Mouse (Mus musculus): ENCODE data around the gene Fcamr. TPM values are rescaled to one million over a fixed set of nuclear protein-coding genes. Genes with fewer than 3 reads are reported as not detected.

Fcamr gene
- polyA plus RNA-seq, 1 experiment from 2014 or later: 0.67 TPM

GRCm38 (mm10) chr1:130832230-130833149 lies 31.8 kb downstream of the Fcamr start:
- no peaks in the 10 kb centered on the region for H3K9me3 ChIP-seq (replicated peaks)
- H3K4me2 ChIP-seq (replicated peaks): no peak overlapping the region
- 73% methylated on average over 5 of the region's 5 CpGs for WGBS
- no peak overlapping the region for H3K9ac ChIP-seq
- H3K36me3 ChIP-seq: no peaks in the 10 kb centered on the region
- ATAC-seq (ENCODE audit: insufficient number of reproducible peaks, low FRiP score, low TSS enrichment, low read depth): no peak
- H3K27ac ChIP-seq (replicated peaks): no peak overlapping the region
- no peaks in the 10 kb centered on the region for H3K27me3 ChIP-seq
- no peaks in the 10 kb centered on the region for H3K4me1 ChIP-seq
- no peak overlapping the region for H3K4me3 ChIP-seq (replicated peaks)

GRCm38 (mm10) chr1:130835161-130835936 lies 34.6 kb downstream of the Fcamr start:
- Histone ChIP-seq H3K27ac (replicated peaks) (no peak overlapping the region), H3K27me3 (no peaks in the 10 kb centered on the region), H3K9me3 (replicated peaks) (no peaks in the 10 kb centered on the region), H3K9ac (no peak overlapping the region), H3K4me3 (replicated peaks) (no peak overlapping the region), H3K36me3 (no peaks in the 10 kb centered on the region), H3K4me2 (replicated peaks) (no peak overlapping the region), H3K4me1 (no peaks in the 10 kb centered on the region)
- no peak for ATAC-seq (ENCODE audit: insufficient number of reproducible peaks, low FRiP score, low TSS enrichment, low read depth)
- WGBS: 83% methylated on average over 6 of the region's 6 CpGs

- ATAC-seq (ENCODE audit: insufficient number of reproducible peaks, low FRiP score, low TSS enrichment, low read depth): no peak
- H3K9me3 ChIP-seq (replicated peaks): no peaks in the 10 kb centered on the region
- WGBS: 49% methylated on average over 6 of the region's 6 CpGs
These were observed 37.6 kb downstream of the Fcamr start for GRCm38 (mm10) chr1:130838288-130838687.

GRCm38 (mm10) chr1:130840599-130841379 lies 40.1 kb downstream of the Fcamr start:
- no peak overlapping the region for H3K4me3 ChIP-seq (replicated peaks)
- no peak for ATAC-seq (ENCODE audit: insufficient number of reproducible peaks, low FRiP score, low TSS enrichment, low read depth)
- no peaks in the 10 kb centered on the region for H3K4me1 ChIP-seq
- no peaks in the 10 kb centered on the region for H3K9me3 ChIP-seq (replicated peaks)
- no peak overlapping the region for H3K9ac ChIP-seq
- no peak overlapping the region for H3K27ac ChIP-seq (replicated peaks)
- 80% methylated on average over 8 of the region's 8 CpGs for WGBS
- H3K4me2 ChIP-seq (replicated peaks): no peak overlapping the region
- no peaks in the 10 kb centered on the region for H3K27me3 ChIP-seq
- H3K36me3 ChIP-seq: no peaks in the 10 kb centered on the region

More at GRCm38 (mm10) chr1:130838288-130838687, 37.6 kb downstream of the Fcamr start:
- Histone ChIP-seq H3K36me3 (no peaks in the 10 kb centered on the region), H3K4me1 (no peaks in the 10 kb centered on the region), H3K4me2 (replicated peaks) (no peak overlapping the region), H3K27ac (replicated peaks) (no peak overlapping the region), H3K4me3 (replicated peaks) (no peak overlapping the region), H3K9ac (no peak overlapping the region), H3K27me3 (no peaks in the 10 kb centered on the region)

- no peaks in the 10 kb centered on the region for H3K4me1 ChIP-seq
- no peak overlapping the region for H3K4me2 ChIP-seq (replicated peaks)
- no peak overlapping the region for H3K9ac ChIP-seq
- H3K4me3 ChIP-seq (replicated peaks): no peak overlapping the region
- H3K27me3 ChIP-seq: no peaks in the 10 kb centered on the region
- no peak overlapping the region for H3K27ac ChIP-seq (replicated peaks)
- H3K9me3 ChIP-seq (replicated peaks): no peaks in the 10 kb centered on the region
- no peak for ATAC-seq (ENCODE audit: insufficient number of reproducible peaks, low FRiP score, low TSS enrichment, low read depth)
- WGBS: 85% methylated on average over 7 of the region's 7 CpGs
- no peaks in the 10 kb centered on the region for H3K36me3 ChIP-seq
These were observed 40.9 kb downstream of the Fcamr start for GRCm38 (mm10) chr1:130841621-130842020.

GRCm38 (mm10) chr1:130844516-130844915 lies 43.8 kb downstream of the Fcamr start:
- H3K4me2 ChIP-seq (replicated peaks): no peak overlapping the region
- H3K4me3 ChIP-seq (replicated peaks): no peak overlapping the region
- H3K4me1 ChIP-seq: no peaks in the 10 kb centered on the region
- H3K36me3 ChIP-seq: no peaks in the 10 kb centered on the region
- no peak for ATAC-seq (ENCODE audit: insufficient number of reproducible peaks, low FRiP score, low TSS enrichment, low read depth)
- WGBS: 88% methylated on average over 7 of the region's 7 CpGs
- H3K27me3 ChIP-seq: no peaks in the 10 kb centered on the region
- no peaks in the 10 kb centered on the region for H3K9me3 ChIP-seq (replicated peaks)
- no peak overlapping the region for H3K27ac ChIP-seq (replicated peaks)
- no peak overlapping the region for H3K9ac ChIP-seq

GRCm38 (mm10) chr1:130849530-130850214 lies 49.0 kb downstream of the Fcamr start:
- Histone ChIP-seq H3K27ac (replicated peaks) (no peak overlapping the region), H3K4me3 (replicated peaks) (no peak overlapping the region), H3K36me3 (no peaks in the 10 kb centered on the region), H3K4me1 (no peaks in the 10 kb centered on the region), H3K27me3 (no peaks in the 10 kb centered on the region), H3K4me2 (replicated peaks) (no peak overlapping the region), H3K9ac (no peak overlapping the region), H3K9me3 (replicated peaks) (no peaks in the 10 kb centered on the region)
- no peak for ATAC-seq (ENCODE audit: insufficient number of reproducible peaks, low FRiP score, low TSS enrichment, low read depth)
- 92% methylated on average over 10 of the region's 10 CpGs for WGBS

GRCm38 (mm10) chr1:130850405-130850804 lies 49.7 kb downstream of the Fcamr start:
- no peak for ATAC-seq (ENCODE audit: insufficient number of reproducible peaks, low FRiP score, low TSS enrichment, low read depth)
- no peaks in the 10 kb centered on the region for H3K36me3 ChIP-seq
- H3K4me2 ChIP-seq (replicated peaks): no peak overlapping the region
- no peaks in the 10 kb centered on the region for H3K9me3 ChIP-seq (replicated peaks)
- 80% methylated on average over 5 of the region's 5 CpGs for WGBS
- H3K4me3 ChIP-seq (replicated peaks): no peak overlapping the region
- no peak overlapping the region for H3K9ac ChIP-seq
- no peaks in the 10 kb centered on the region for H3K27me3 ChIP-seq
- H3K4me1 ChIP-seq: no peaks in the 10 kb centered on the region
- no peak overlapping the region for H3K27ac ChIP-seq (replicated peaks)

GRCm38 (mm10) chr1:130854819-130855218 lies 54.1 kb downstream of the Fcamr start:
- Histone ChIP-seq H3K27me3 (no peaks in the 10 kb centered on the region), H3K9me3 (replicated peaks) (no peaks in the 10 kb centered on the region), H3K9ac (no peak overlapping the region), H3K36me3 (no peaks in the 10 kb centered on the region), H3K27ac (replicated peaks) (no peak overlapping the region), H3K4me1 (no peaks in the 10 kb centered on the region), H3K4me3 (replicated peaks) (no peak overlapping the region), H3K4me2 (replicated peaks) (no peak overlapping the region)
- WGBS: 79% methylated on average over 9 of the region's 9 CpGs
- no peak for ATAC-seq (ENCODE audit: insufficient number of reproducible peaks, low FRiP score, low TSS enrichment, low read depth)

GRCm38 (mm10) chr1:130855723-130856122 lies 55.0 kb downstream of the Fcamr start:
- no peaks in the 10 kb centered on the region for H3K36me3 ChIP-seq
- H3K4me2 ChIP-seq (replicated peaks): no peak overlapping the region
- no peaks in the 10 kb centered on the region for H3K4me1 ChIP-seq
- H3K9me3 ChIP-seq (replicated peaks): no peaks in the 10 kb centered on the region
- no peaks in the 10 kb centered on the region for H3K27me3 ChIP-seq
- no peak overlapping the region for H3K27ac ChIP-seq (replicated peaks)
- H3K4me3 ChIP-seq (replicated peaks): no peak overlapping the region
- H3K9ac ChIP-seq: no peak overlapping the region
- ATAC-seq (ENCODE audit: insufficient number of reproducible peaks, low FRiP score, low TSS enrichment, low read depth): no peak
- WGBS: 72% methylated on average over 2 of the region's 2 CpGs

All from embryonic facial prominence, embryonic 15.5 days (tissue).